8 mouse cellular contexts compared by ENCODE assay signal in the genomic region with DNA sequence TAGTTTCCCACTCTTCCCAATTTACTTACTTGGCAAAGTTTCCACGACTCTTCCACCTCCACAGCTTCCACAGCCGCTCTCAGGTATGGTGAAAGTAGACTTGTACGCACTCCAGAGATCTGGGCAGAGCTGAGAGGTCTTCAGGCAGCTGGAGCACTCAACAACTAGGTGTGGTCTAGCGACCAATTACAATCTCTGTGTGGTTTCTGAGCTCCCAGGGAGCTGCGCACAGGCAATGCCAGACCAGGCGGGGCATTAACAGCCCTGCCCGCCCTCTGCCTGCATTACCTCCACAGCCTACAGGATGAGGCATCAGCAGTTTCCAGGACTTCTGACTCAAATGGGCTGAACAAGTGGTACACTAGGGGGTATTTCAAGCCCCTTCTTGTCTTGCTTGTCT. TPM values are rescaled to one million over a fixed set of nuclear protein-coding genes. Genes with fewer than 3 reads are reported as not detected.
A peak's percentile ranks its signal among the peaks of the same experiment; 100 is the strongest.
DNase-seq lines count a peak whose midpoint lies in the region; ATAC-seq and TF ChIP-seq lines count a peak whose summit lies in the region.

Gene Gm49027 (minus strand): TSS at position 208 of the 400 bp plus-strand sequence.

- TF ChIP-seq CTCF in liver, embryonic 14.5 days (IDR thresholded peaks at IDR 0.05; ENCODE audit: low read depth) = no peak

- H3K4me2 ChIP-seq in forebrain, embryonic 15.5 days (replicated peaks) = peak within 1 kb of the TSS; percentile 91
- H3K4me2 ChIP-seq in liver, embryonic 14.5 days (ENCODE audit: low read depth) = peak within 1 kb of the TSS; percentile 97

- no peak for TF ChIP-seq EP300 in liver, embryonic 14.5 days (IDR thresholded peaks at IDR 0.05; ENCODE audit: low read depth)

- peak within 1 kb of the TSS; percentile 81 for H3K4me3 ChIP-seq in forebrain, embryonic 15.5 days
- H3K4me3 ChIP-seq in liver, embryonic 14.5 days (ENCODE audit: insufficient read depth in 1 of 2, low read depth in 2 of 2, low read length in 2 of 2) = peak within 1 kb of the TSS; percentile 71 to 74

- intact Hi-C loops in left cerebral cortex, postnatal 25 days (cut with DNase I) = no loop called here

- H3K9me3 ChIP-seq in forebrain, embryonic 15.5 days = no peaks in the 10 kb centered on the region
- no peaks in the 10 kb centered on the region for H3K9me3 ChIP-seq in liver, embryonic 14.5 days (ENCODE audit: control insufficient read depth, low read length)

- peak within 1 kb of the TSS; percentile 57 for H3K9ac ChIP-seq in forebrain, embryonic 15.5 days (replicated peaks)
- 0 out of 2 replicates have a peak within 1 kb of the TSS, but pooled peaks have one; percentile 15 for H3K9ac ChIP-seq in liver, embryonic 14.5 days (replicated peaks)

- H3K27me3 ChIP-seq in forebrain, embryonic 15.5 days = no peaks in the 10 kb centered on the region
- H3K27me3 ChIP-seq in liver, embryonic 14.5 days (ENCODE audit: control insufficient read depth, insufficient read depth, low read length) = no peaks in the 10 kb centered on the region

- peak; percentile 2 to 5 for DNase-seq in frontal cortex, postnatal 10 days (ENCODE audit: low spot score in 2 of 2)
- peak; percentile 17 to 24 for DNase-seq in right cerebral cortex, postnatal 10 days (ENCODE audit: low spot score in 2 of 2)
- no peak for DNase-seq in right cerebral cortex, adult 18-20 months
- no peak for DNase-seq in liver, embryonic 14.5 days (ENCODE audit: low read depth in 3 of 3, low spot score in 3 of 3)
- peak; percentile 33 for DNase-seq in testis, postnatal 10 days (ENCODE audit: low spot score)
- no peak for DNase-seq in left cerebral cortex, postnatal 25 days (ENCODE audit: low spot score in 2 of 2)

- H3K27ac ChIP-seq in forebrain, embryonic 15.5 days (replicated peaks) = peak within 1 kb of the TSS; percentile 85
- no peak within 1 kb of the TSS for H3K27ac ChIP-seq in liver, embryonic 14.5 days

- H3K4me1 ChIP-seq in forebrain, embryonic 15.5 days = peaks cover 28% of the 10 kb centered on the region
- H3K4me1 ChIP-seq in liver, embryonic 14.5 days (replicated peaks; ENCODE audit: control insufficient read depth in 2 of 2, insufficient read depth in 2 of 2, low read length in 1 of 2) = peaks cover 10 to 11% of the 10 kb centered on the region in 2 experiments

- WGBS in forebrain, embryonic 15.5 days = 85% methylated on average over 7 of the region's 7 CpGs
- 56% methylated on average over 7 of the region's 7 CpGs for WGBS in liver, embryonic 14.5 days (ENCODE audit: insufficient replicate concordance)

- ATAC-seq in frontal cortex, adult (ENCODE audit: low TSS enrichment) = no peak
- ATAC-seq in forebrain, embryonic 15.5 days (replicated peaks) = no peak
- ATAC-seq in liver, embryonic 14.5 days (ENCODE audit: insufficient read depth) = no peak

- H3K36me3 ChIP-seq in forebrain, embryonic 15.5 days = peaks cover 22% of the 10 kb centered on the region
- peaks cover 3% of the 10 kb centered on the region; the same call in 1 of the 2 replicates for H3K36me3 ChIP-seq in liver, embryonic 14.5 days (replicated peaks; ENCODE audit: control insufficient read depth, insufficient read depth, low read depth)

RNA-seq across cellular contexts. Expression of gene Gm49027, which starts in this region (rescaled TPM):
- 3.8 and 4.0 TPM in 2 replicates for polyA plus RNA-seq in forebrain, embryonic 15.5 days (2015; fragmentation: Nextera tagmentation; extraction: Ambion mirVana)
- polyA plus RNA-seq in liver, embryonic 14.5 days (2012; rRNA removed) = 0.28 and 0.44 TPM in 2 replicates
- polyA plus RNA-seq in liver, embryonic 14.5 days (2014; fragmentation: Nextera tagmentation; extraction: Ambion mirVana) = 0.10 and 0.22 TPM in 2 replicates
- 1 to 10 TPM; 2.5 to 5.7 TPM for total RNA-seq in left cerebral cortex, postnatal 25 days (2021)

Comparison
In these comparisons a context has a peak if more than half of its experiments do, and no peak if none do; other contexts are left out.
1. DNase-seq: peak in frontal cortex, postnatal 10 days (2 of 2), right cerebral cortex, postnatal 10 days (2 of 2) and testis, postnatal 10 days (single experiment); none in right cerebral cortex, adult 18-20 months (single experiment), liver, embryonic 14.5 days (0 of 3) and left cerebral cortex, postnatal 25 days (0 of 2).